Comparison of ENCODE assay signal across 8 mouse cellular contexts in genomic region chr1:184034741-184035181, GRCm38 (mm10). TPM values are rescaled to one million over a fixed set of nuclear protein-coding genes. Genes with fewer than 3 reads are reported as not detected.
DNase-seq lines count a peak whose midpoint lies in the region; ATAC-seq lines count a peak whose summit lies in the region.

No protein-coding gene starts in this region.

- peak overlapping the region; percentile 69 for H3K9ac ChIP-seq in hindbrain, embryonic 13.5 days
- H3K9ac ChIP-seq in limb, embryonic 13.5 days = peak overlapping the region; percentile 70
- peak overlapping the region; percentile 53 for H3K9ac ChIP-seq in neural tube, embryonic 11.5 days (ENCODE audit: low read length)

- peaks cover 35% of the 10 kb centered on the region for H3K4me1 ChIP-seq in hindbrain, embryonic 13.5 days (replicated peaks)
- peaks cover 20% of the 10 kb centered on the region for H3K4me1 ChIP-seq in limb, embryonic 13.5 days
- H3K4me1 ChIP-seq in neural tube, embryonic 11.5 days (ENCODE audit: control insufficient read depth, insufficient read depth, low read length) = peaks cover 8% of the 10 kb centered on the region

- 0% methylated on average over 12 of the region's 12 CpGs for WGBS in hindbrain, embryonic 13.5 days
- WGBS in limb, embryonic 13.5 days = under 1% methylated on average over 12 of the region's 12 CpGs
- WGBS in neural tube, embryonic 11.5 days = 0% methylated on average over 12 of the region's 12 CpGs

- 0 out of 2 replicates have a peak, but pooled peaks have one; percentile 4 for ATAC-seq in hindbrain, embryonic 13.5 days (ENCODE audit: low FRiP score)
- no peak for ATAC-seq in limb, embryonic 13.5 days (ENCODE audit: low FRiP score, low read depth)
- ATAC-seq in neural tube, embryonic 11.5 days (ENCODE audit: insufficient read depth, low FRiP score, low TSS enrichment) = 0 out of 2 replicates have a peak, but pooled peaks have one; percentile 0
- ATAC-seq in monocyte, adult 5-6 weeks (replicated peaks; ENCODE audit: insufficient number of reproducible peaks, low FRiP score, low TSS enrichment, poor library complexity, severe bottlenecking) = no peak

- H3K27ac ChIP-seq in hindbrain, embryonic 13.5 days = peak overlapping the region; percentile 75
- H3K27ac ChIP-seq in limb, embryonic 13.5 days = no peak overlapping the region; the same call in 1 of the 2 replicates
- peak overlapping the region; percentile 54; the same call in 1 of the 2 replicates for H3K27ac ChIP-seq in neural tube, embryonic 11.5 days (ENCODE audit: low read depth, low read length)

- H3K4me3 ChIP-seq in hindbrain, embryonic 13.5 days = peak overlapping the region; percentile 71
- H3K4me3 ChIP-seq in limb, embryonic 13.5 days = peak overlapping the region; percentile 71
- H3K4me3 ChIP-seq in neural tube, embryonic 11.5 days (ENCODE audit: low read depth, low read length) = peak overlapping the region; percentile 67

- intact Hi-C loops in left cerebral cortex, postnatal 14 days (cut with DNase I) = no loop called here

- H3K27me3 ChIP-seq in hindbrain, embryonic 13.5 days = no peaks in the 10 kb centered on the region
- H3K27me3 ChIP-seq in limb, embryonic 13.5 days = 0 out of 2 replicates have a peak, but pooled peaks cover 5% of the 10 kb centered on the region
- no peaks in the 10 kb centered on the region for H3K27me3 ChIP-seq in neural tube, embryonic 11.5 days (ENCODE audit: control insufficient read depth, insufficient read depth, low read length)

- H3K9me3 ChIP-seq in hindbrain, embryonic 13.5 days = no peaks in the 10 kb centered on the region
- no peaks in the 10 kb centered on the region for H3K9me3 ChIP-seq in limb, embryonic 13.5 days
- no peaks in the 10 kb centered on the region for H3K9me3 ChIP-seq in neural tube, embryonic 11.5 days (ENCODE audit: control insufficient read depth, low read length)

- H3K36me3 ChIP-seq in hindbrain, embryonic 13.5 days = no peaks in the 10 kb centered on the region
- peaks cover 13% of the 10 kb centered on the region for H3K36me3 ChIP-seq in limb, embryonic 13.5 days
- H3K36me3 ChIP-seq in neural tube, embryonic 11.5 days (ENCODE audit: control insufficient read depth, insufficient read depth, low read length) = no peaks in the 10 kb centered on the region

- peak; percentile 16 to 26 for DNase-seq in left cerebral cortex, postnatal 14 days (ENCODE audit: low spot score in 2 of 2)
- no peak for DNase-seq in left cerebral cortex, adult 11 months (ENCODE audit: low spot score)
- DNase-seq in NIH3T3 (ENCODE audit: low read depth) = peak; percentile 65
- DNase-seq in embryo, embryonic 11 days = peak; percentile 61
- DNase-seq in neural tube, embryonic 11.5 days (ENCODE audit: low spot score) = peak; percentile 56

- peak overlapping the region; percentile 86 for H3K4me2 ChIP-seq in hindbrain, embryonic 13.5 days
- H3K4me2 ChIP-seq in limb, embryonic 13.5 days (replicated peaks) = peak overlapping the region; percentile 85
- H3K4me2 ChIP-seq in neural tube, embryonic 11.5 days (ENCODE audit: low read depth) = peak overlapping the region; percentile 70

RNA-seq across cellular contexts. Expression of gene 1700056E22Rik, which starts 0.7 kb away (rescaled TPM):
- under 1 TPM in 1 of 2 experiments, not detected in 1; 0.36 TPM for total RNA-seq in left cerebral cortex, postnatal 14 days (2021)
- polyA plus RNA-seq in hindbrain, embryonic 13.5 days (2015; fragmentation: Nextera tagmentation; extraction: Ambion mirVana) = 1.3 TPM in 2 replicates
- 1.8 and 2.4 TPM in 2 replicates for polyA plus RNA-seq in limb, embryonic 13.5 days (2015; fragmentation: Nextera tagmentation; extraction: Ambion mirVana)
- 0.87 and 1.9 TPM in 2 replicates for polyA plus RNA-seq in neural tube, embryonic 11.5 days (2014; fragmentation: Nextera tagmentation; extraction: Ambion mirVana)
- total RNA-seq in monocyte, adult 5-6 weeks (2017) = 1.3 to 6.6 TPM (median 1.8 TPM) in 3 replicates

RNA-seq across cellular contexts. Expression of gene Dusp10, which starts 21.7 kb away (rescaled TPM):
- 1 to 10 TPM; 5.7 to 5.8 TPM for total RNA-seq in left cerebral cortex, postnatal 14 days (2021)
- polyA plus RNA-seq in hindbrain, embryonic 13.5 days (2015; fragmentation: Nextera tagmentation; extraction: Ambion mirVana) = 4.7 and 5.2 TPM in 2 replicates
- polyA plus RNA-seq in limb, embryonic 13.5 days (2015; fragmentation: Nextera tagmentation; extraction: Ambion mirVana) = 13.2 and 13.4 TPM in 2 replicates
- 5.8 and 6.5 TPM in 2 replicates for polyA plus RNA-seq in neural tube, embryonic 11.5 days (2014; fragmentation: Nextera tagmentation; extraction: Ambion mirVana)
- total RNA-seq in monocyte, adult 5-6 weeks (2017) = 11.6 to 25.0 TPM (median 22.9 TPM) in 3 replicates

Comparison
In these comparisons a context has a peak if more than half of its experiments do, and no peak if none do; other contexts are left out.
1. ATAC-seq: peak in hindbrain, embryonic 13.5 days (single experiment) and neural tube, embryonic 11.5 days (single experiment); none in limb, embryonic 13.5 days (single experiment) and monocyte, adult 5-6 weeks (single experiment).
2. Peak in every context shown above with its lines, with median percentiles within 50 percentile points of each other: H3K4me2 ChIP-seq, H3K4me3 ChIP-seq and H3K9ac ChIP-seq.